ENCODE assay signal across 25 mouse cellular contexts in the genomic region with DNA sequence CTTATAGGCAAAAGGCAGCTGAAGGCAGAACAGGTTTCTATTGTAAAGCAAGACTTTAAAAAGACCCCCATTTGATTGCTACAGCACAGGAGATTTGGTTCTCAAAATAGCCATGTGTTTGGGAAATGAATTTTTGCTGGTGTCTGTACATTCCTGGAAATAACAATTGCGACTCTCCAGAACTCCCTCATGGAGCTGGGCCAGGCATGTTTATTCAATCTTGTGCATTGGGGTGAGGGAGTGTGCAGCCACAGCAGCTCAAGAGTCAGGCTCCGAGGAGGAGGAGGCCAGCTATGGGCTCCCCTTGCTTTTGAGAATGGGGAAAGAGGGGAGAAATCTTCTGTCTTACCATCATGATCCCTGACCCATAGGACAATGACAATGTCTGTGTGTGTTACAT. TPM values are rescaled to one million over a fixed set of nuclear protein-coding genes. Genes with fewer than 3 reads are reported as not detected.
A peak's percentile ranks its signal among the peaks of the same experiment; 100 is the strongest.
DNase-seq lines count a peak whose midpoint lies in the region; ATAC-seq and TF ChIP-seq lines count a peak whose summit lies in the region.
"Had no signal": no experiment of that assay in that cellular context is flagged by ENCODE, and none has a peak within 500 bp of the region (broad histone marks: within the 10 kb centered on the region; RNA-seq: fewer than 3 reads in every experiment).

No protein-coding gene starts in this region.

- DNase-seq in kidney, postnatal 4 days, result peak; percentile 27 to 28
- no peak for DNase-seq in kidney, adult 18-20 months
- peak; percentile 19 for DNase-seq in brain, embryonic 14.5 days (ENCODE audit: low read depth)
- no peak for DNase-seq in left cerebral cortex, postnatal 4 days
- DNase-seq: adrenal gland, adult 2 months; B cell, adult 2 months; cerebellum, adult 9-11 months; forebrain, postnatal 0 days; gastrocnemius, postnatal 36 days; liver, postnatal 0 days; right cerebral cortex, postnatal 25 days; thymus, adult 18-20 months; thymus, postnatal 4 days had no signal

- no peaks in the 10 kb centered on the region for H3K27me3 ChIP-seq in megakaryocyte, embryonic 14.5 days (replicated peaks)
- no peaks in the 10 kb centered on the region for H3K27me3 ChIP-seq in midbrain, embryonic 16.5 days (ENCODE audit: control insufficient read depth, insufficient read depth, low read depth, low read length)
- H3K27me3 ChIP-seq: embryonic facial prominence, embryonic 12.5 days; stomach, embryonic 15.5 days had no signal

- intact Hi-C loops in left cerebral cortex, postnatal 4 days (cut with DNase I), result no loop called here

- peak overlapping the region; percentile 30; the same call in 1 of the 2 replicates for H3K27ac ChIP-seq in midbrain, embryonic 16.5 days (ENCODE audit: low read length)
- H3K27ac ChIP-seq: embryonic facial prominence, embryonic 12.5 days; hindbrain, embryonic 10.5 days; hindbrain, postnatal 0 days; stomach, embryonic 15.5 days had no signal

- H3K4me1 ChIP-seq in megakaryocyte, embryonic 14.5 days, result no peaks in the 10 kb centered on the region
- H3K4me1 ChIP-seq in midbrain, embryonic 16.5 days (ENCODE audit: control insufficient read depth, insufficient read depth, low read length), result peaks cover 11% of the 10 kb centered on the region

- WGBS in midbrain, embryonic 16.5 days, result 49% methylated on average over 2 of the region's 2 CpGs

- H3K9me3 ChIP-seq in megakaryocyte, embryonic 14.5 days, result peaks cover 25% of the 10 kb centered on the region
- no peaks in the 10 kb centered on the region for H3K9me3 ChIP-seq in midbrain, embryonic 16.5 days (replicated peaks; ENCODE audit: control insufficient read depth, low read length, poor library complexity, severe bottlenecking)
- H3K9me3 ChIP-seq: stomach, embryonic 15.5 days had no signal

- TF ChIP-seq CTCF in brain, embryonic 14.5 days (IDR thresholded peaks at IDR 0.05; ENCODE audit: borderline replicate concordance, extremely low read depth, insufficient read depth, insufficient read length), result no peak

- no peak overlapping the region for H3K9ac ChIP-seq in midbrain, embryonic 16.5 days (ENCODE audit: low read depth, low read length)
- H3K9ac ChIP-seq: embryonic facial prominence, embryonic 12.5 days; forebrain, postnatal 0 days; liver, postnatal 0 days; stomach, embryonic 15.5 days had no signal

- no peak overlapping the region for H3K4me2 ChIP-seq in midbrain, embryonic 16.5 days (ENCODE audit: low read length)
- H3K4me2 ChIP-seq: embryonic facial prominence, embryonic 12.5 days; stomach, embryonic 15.5 days had no signal

- ATAC-seq in megakaryocyte, adult 5-6 weeks (ENCODE audit: poor library complexity, severe bottlenecking), result no peak
- no peak for ATAC-seq in midbrain, embryonic 16.5 days
- ATAC-seq: forebrain, postnatal 0 days; hindbrain, postnatal 0 days; intestine, postnatal 0 days; liver, postnatal 0 days had no signal

- peak overlapping the region; percentile 29 for H3K4me3 ChIP-seq in megakaryocyte, embryonic 14.5 days (replicated peaks)
- H3K4me3 ChIP-seq in midbrain, embryonic 16.5 days (ENCODE audit: low read depth, low read length), result no peak overlapping the region
- H3K4me3 ChIP-seq: embryonic facial prominence, embryonic 12.5 days; hindbrain, embryonic 10.5 days; stomach, embryonic 15.5 days had no signal

- H3K36me3 ChIP-seq in megakaryocyte, embryonic 14.5 days (replicated peaks; ENCODE audit: low read length), result no peaks in the 10 kb centered on the region
- H3K36me3 ChIP-seq in midbrain, embryonic 16.5 days (ENCODE audit: control insufficient read depth, insufficient read depth, low read length), result no peaks in the 10 kb centered on the region
- H3K36me3 ChIP-seq: embryonic facial prominence, embryonic 12.5 days; hindbrain, embryonic 10.5 days; stomach, embryonic 15.5 days had no signal

- TF ChIP-seq POLR2A in brain, embryonic 14.5 days (IDR thresholded peaks at IDR 0.05; ENCODE audit: borderline replicate concordance, extremely low read depth, insufficient read depth, insufficient read length, poor library complexity, severe bottlenecking), result no peak

RNA-seq across cellular contexts. Expression of a gene that starts 51.9 kb away (rescaled TPM):
- polyA plus RNA-seq in megakaryocyte, embryonic 14.5 days (2012; ENCODE audit: insufficient read depth, low replicate concordance), result not detected in 2 replicates
- not detected in 2 replicates for total RNA-seq in megakaryocyte, adult 5-6 weeks (2015)
- total RNA-seq in megakaryocyte, adult 5-6 weeks (2017), result not detected in 2 replicates
- polyA plus RNA-seq in brain, embryonic 14.5 days (2012; rRNA removed), result 0.13 TPM in 1 of 2 replicates, not detected in the other
- polyA plus RNA-seq in midbrain, embryonic 16.5 days (2015; fragmentation: Nextera tagmentation; extraction: Ambion mirVana), result 0.14 and 0.22 TPM in 2 replicates
- total RNA-seq in left cerebral cortex, postnatal 4 days (2021), result not detected
- total RNA-seq: forebrain, postnatal 0 days; gastrocnemius, postnatal 36 days; heart, adult 8-10 months; hindbrain, postnatal 0 days; layer of hippocampus, postnatal 14 days; left cerebral cortex, postnatal 10 days had no signal
- polyA plus RNA-seq: cortical plate, adult 2 months; embryonic facial prominence, embryonic 12.5 days; forebrain, postnatal 0 days; hindbrain, embryonic 10.5 days; hindbrain, postnatal 0 days had no signal

Comparison
In these comparisons a context has a peak if more than half of its experiments do, and no peak if none do; other contexts are left out.
1. DNase-seq: peak in kidney, postnatal 4 days (2 of 2) and brain, embryonic 14.5 days (single experiment); none in kidney, adult 18-20 months (single experiment) and left cerebral cortex, postnatal 4 days (single experiment).